Mouse (Mus musculus): ENCODE measurements around the gene Adgrg3. TPM values are rescaled to one million over a fixed set of nuclear protein-coding genes. Genes with fewer than 3 reads are reported as not detected.

Adgrg3 gene
- polyA plus RNA-seq, 1 experiment from 2014 or later, result 2.6 TPM

DNA sequence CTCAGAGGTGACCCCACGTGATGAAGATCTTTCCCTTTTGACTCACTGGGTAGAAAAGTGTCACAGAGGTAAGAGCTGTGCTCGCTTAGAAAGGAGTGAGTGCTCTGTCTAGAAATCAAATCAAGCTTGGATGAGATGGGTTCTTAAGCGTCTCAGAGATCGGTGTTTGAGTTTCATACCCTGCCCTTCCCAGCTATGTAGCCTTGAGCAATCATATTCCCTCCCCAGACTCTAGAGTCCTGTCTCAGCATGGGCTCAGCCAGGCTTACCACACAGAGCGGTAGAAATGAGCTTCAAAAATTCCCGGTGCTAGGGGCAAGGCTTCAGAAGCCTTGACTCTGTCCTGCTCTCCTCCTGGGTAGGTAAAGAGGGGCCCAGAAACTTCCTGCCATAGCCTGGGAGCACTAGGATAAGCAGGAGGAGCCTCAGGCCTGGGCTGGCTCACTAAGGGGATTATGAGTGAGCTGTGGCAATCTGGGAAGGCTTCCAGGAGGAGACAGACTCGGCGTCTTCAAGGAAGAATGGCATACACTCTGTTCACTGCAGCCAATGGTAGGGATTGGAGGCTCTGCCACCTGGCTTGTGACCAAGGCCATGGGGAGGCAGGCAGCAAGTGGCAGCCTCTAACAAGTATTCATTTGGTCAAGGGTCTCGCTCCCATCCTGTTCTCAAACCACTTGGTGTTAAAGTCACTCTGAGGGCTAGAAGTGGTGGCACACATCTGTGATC, 24.3 kb upstream of the Adgrg3 start:
- Histone ChIP-seq H3K4me3 (no peak overlapping the region), H3K4me2 (no peak overlapping the region), H3K36me3 (no peaks in the 10 kb centered on the region), H3K27ac (peak overlapping the region; percentile 61), H3K4me1 (replicated peaks) (peaks cover 45% of the 10 kb centered on the region), H3K9me3 (replicated peaks) (no peaks in the 10 kb centered on the region), H3K9ac (no peak overlapping the region), H3K27me3 (no peaks in the 10 kb centered on the region)
- no peak for ATAC-seq (replicated peaks; ENCODE audit: insufficient number of reproducible peaks, insufficient read depth, low FRiP score, low read depth)
- 75% methylated on average over 9 of the region's 9 CpGs for WGBS

DNA sequence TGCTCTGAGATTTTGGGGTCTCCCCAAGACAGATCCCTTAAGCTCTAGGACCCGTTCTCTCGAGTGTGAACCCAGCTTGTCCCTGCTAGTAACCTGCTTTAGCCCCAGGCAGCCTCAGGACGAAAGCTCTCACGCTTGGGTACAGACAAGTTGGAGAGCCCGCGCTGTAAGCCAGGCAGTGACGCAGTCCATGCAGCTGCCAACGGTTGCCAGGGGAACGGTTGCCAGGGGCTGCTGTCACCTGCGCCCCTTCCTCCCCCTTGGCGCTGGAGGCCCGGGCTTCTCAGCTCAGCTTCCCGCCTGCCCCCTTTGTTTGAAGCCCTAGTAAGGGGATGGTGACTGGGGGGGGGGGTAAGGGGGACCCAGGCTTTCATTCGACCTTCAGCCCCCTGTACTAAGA, 23.5 kb upstream of the Adgrg3 start:
- Histone ChIP-seq H3K9me3 (replicated peaks) (no peaks in the 10 kb centered on the region), H3K27ac (no peak overlapping the region), H3K27me3 (no peaks in the 10 kb centered on the region), H3K9ac (no peak overlapping the region), H3K36me3 (no peaks in the 10 kb centered on the region), H3K4me2 (peak overlapping the region; percentile 28; the same call in 1 of the 2 replicates), H3K4me3 (no peak overlapping the region), H3K4me1 (replicated peaks) (peaks cover 53% of the 10 kb centered on the region)
- 5% methylated on average over 14 of the region's 14 CpGs for WGBS
- peak; percentile 61 for ATAC-seq (replicated peaks; ENCODE audit: insufficient number of reproducible peaks, insufficient read depth, low FRiP score, low read depth)

- Histone ChIP-seq H3K9me3 (replicated peaks) (no peaks in the 10 kb centered on the region), H3K36me3 (no peaks in the 10 kb centered on the region), H3K27ac (no peak overlapping the region), H3K4me2 (no peak overlapping the region; the same call in 1 of the 2 replicates), H3K4me1 (replicated peaks) (peaks cover 58% of the 10 kb centered on the region), H3K4me3 (no peak overlapping the region), H3K9ac (no peak overlapping the region), H3K27me3 (no peaks in the 10 kb centered on the region)
- no peak for ATAC-seq (replicated peaks; ENCODE audit: insufficient number of reproducible peaks, insufficient read depth, low FRiP score, low read depth)
- WGBS, result 55% methylated on average over 1 of the region's 1 CpGs
Observed at GRCm38 (mm10) chr8:94994510-94994909, 23.0 kb upstream of the Adgrg3 start.

DNA sequence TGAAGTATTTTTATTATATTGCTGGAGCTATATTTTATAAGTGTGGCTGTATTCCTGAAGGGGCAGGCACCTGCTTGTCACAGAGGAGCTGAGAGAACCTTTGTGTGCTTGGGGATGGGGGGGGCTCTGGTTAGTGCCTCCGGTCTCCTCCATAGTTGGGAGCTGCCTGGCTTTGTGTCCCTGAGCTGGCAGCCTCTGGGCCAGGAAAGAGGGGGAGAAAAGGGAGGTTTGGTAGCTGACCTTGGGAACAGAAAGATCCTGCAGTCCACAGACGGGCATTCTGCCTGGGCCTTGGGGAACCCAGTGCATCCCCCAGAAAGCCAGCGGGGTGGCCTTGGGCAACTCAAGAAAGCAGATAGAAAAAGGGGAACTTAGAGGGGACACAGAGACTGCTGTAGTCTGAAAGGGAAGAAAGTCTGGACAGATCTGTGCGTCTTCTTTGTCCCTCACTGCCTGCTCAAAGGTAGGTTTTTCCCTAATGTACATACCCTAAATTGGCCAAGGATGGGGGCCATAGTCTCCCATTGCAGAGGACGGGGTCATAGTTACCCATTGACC, 22.1 kb upstream of the Adgrg3 start:
- no peaks in the 10 kb centered on the region for H3K9me3 ChIP-seq (replicated peaks)
- H3K27me3 ChIP-seq, result no peaks in the 10 kb centered on the region
- WGBS, result 79% methylated on average over 5 of the region's 5 CpGs
- H3K4me3 ChIP-seq, result no peak overlapping the region
- H3K27ac ChIP-seq, result no peak overlapping the region
- H3K36me3 ChIP-seq, result no peaks in the 10 kb centered on the region
- H3K4me2 ChIP-seq, result no peak overlapping the region
- no peak for ATAC-seq (replicated peaks; ENCODE audit: insufficient number of reproducible peaks, insufficient read depth, low FRiP score, low read depth)
- peaks cover 64% of the 10 kb centered on the region for H3K4me1 ChIP-seq (replicated peaks)
- no peak overlapping the region for H3K9ac ChIP-seq

DNA sequence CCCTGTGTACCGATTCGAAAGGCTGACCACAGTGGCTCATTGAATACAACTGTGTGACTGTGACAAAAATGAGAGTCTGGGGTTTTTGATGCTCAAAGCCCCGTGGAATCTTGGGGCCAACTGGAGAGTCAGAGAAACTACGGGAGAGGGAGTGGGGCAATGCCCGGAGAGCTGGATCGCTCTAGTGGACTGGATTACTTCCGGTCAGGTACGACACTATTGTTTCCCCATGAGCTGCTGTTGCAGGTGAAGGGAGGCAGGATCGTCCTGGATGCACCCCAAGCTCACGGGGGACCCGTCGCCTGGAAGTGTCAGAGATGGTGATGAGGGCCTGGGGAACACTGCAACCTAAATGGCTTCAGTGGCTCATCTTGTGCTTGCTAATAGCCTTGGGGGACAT, 21.5 kb upstream of the Adgrg3 start:
- Histone ChIP-seq H3K9me3 (replicated peaks) (no peaks in the 10 kb centered on the region), H3K4me2 (no peak overlapping the region), H3K4me3 (no peak overlapping the region), H3K4me1 (replicated peaks) (peaks cover 68% of the 10 kb centered on the region), H3K27me3 (no peaks in the 10 kb centered on the region), H3K36me3 (no peaks in the 10 kb centered on the region), H3K9ac (no peak overlapping the region), H3K27ac (no peak overlapping the region)
- no peak for ATAC-seq (replicated peaks; ENCODE audit: insufficient number of reproducible peaks, insufficient read depth, low FRiP score, low read depth)
- 79% methylated on average over 12 of the region's 12 CpGs for WGBS

DNA sequence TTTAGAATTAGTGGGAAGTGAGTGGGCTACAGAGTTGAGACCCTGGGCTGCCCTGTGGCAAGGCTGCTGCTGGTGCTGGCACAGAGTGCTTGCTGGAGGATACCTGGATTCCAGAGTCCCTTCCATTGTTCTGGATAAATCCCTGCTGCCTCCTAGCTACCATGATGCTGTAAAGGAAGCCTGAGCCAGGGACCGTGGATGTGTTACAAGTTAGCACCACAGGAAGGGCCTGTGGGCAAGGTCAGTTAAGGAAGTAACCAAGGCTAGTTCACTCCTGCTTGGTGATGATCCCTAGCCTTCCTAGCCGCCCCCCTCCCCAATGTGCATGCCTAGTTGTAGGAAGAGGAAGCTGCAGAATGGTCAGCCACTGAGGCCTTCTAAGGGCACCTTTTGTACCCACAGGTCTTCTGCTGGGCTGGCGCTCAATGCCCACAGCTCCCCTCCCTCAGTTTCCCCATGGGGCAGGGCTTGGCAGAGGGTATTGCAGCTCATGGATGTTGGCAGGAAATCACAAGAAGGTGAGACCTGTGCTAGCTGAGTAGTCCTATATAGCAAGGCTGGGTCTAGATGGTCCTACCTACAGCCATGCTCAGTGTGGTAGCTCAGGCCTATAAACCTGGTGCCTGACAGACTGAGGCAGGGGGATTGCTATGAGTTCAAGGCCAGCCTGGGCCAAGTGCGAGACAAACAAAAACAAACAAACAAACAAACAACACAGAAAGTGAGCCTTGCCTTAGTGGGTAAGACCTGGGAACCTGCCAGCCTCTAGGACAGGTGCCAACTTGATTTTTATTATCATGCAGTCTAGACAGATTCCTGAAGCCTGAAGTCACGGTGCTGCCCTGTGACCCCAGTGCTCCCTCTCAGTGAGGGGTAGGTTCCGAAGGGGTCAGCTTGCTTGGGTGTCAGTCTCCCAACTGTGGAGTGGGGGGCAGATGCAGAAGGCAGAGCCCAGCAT, 20.3 kb upstream of the Adgrg3 start:
- Histone ChIP-seq H3K27ac (0 out of 2 replicates have a peak overlapping the region, but pooled peaks have one; percentile 14), H3K4me2 (no peak overlapping the region), H3K9ac (no peak overlapping the region), H3K4me3 (no peak overlapping the region), H3K36me3 (no peaks in the 10 kb centered on the region), H3K27me3 (no peaks in the 10 kb centered on the region), H3K9me3 (replicated peaks) (no peaks in the 10 kb centered on the region), H3K4me1 (replicated peaks) (peaks cover 68% of the 10 kb centered on the region)
- ATAC-seq (replicated peaks; ENCODE audit: insufficient number of reproducible peaks, insufficient read depth, low FRiP score, low read depth), result no peak
- 59% methylated on average over 6 of the region's 6 CpGs for WGBS

DNA sequence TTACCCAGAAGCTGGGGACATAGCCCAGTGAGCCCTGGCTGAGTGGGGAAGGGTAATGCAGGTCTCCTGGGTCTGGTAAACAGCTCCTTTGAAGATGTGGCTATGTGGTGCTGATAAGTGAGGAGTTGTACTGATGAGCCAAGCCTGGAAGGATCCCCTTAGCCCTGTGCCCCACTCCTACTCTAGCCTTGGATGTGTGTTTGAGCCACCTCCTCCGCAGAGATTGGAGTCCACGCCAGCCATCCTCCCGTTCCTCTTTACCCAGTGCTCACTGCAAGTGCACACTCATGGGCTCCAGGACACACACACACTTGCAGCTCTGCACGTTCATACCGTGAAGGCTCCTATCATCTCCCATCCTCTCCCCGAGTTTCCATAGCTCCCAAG, 19.6 kb upstream of the Adgrg3 start:
- Histone ChIP-seq H3K4me3 (no peak overlapping the region), H3K36me3 (no peaks in the 10 kb centered on the region), H3K4me2 (no peak overlapping the region), H3K27ac (peak overlapping the region; percentile 14; the same call in 1 of the 2 replicates), H3K27me3 (no peaks in the 10 kb centered on the region), H3K4me1 (replicated peaks) (peaks cover 65% of the 10 kb centered on the region), H3K9ac (no peak overlapping the region), H3K9me3 (replicated peaks) (no peaks in the 10 kb centered on the region)
- ATAC-seq (replicated peaks; ENCODE audit: insufficient number of reproducible peaks, insufficient read depth, low FRiP score, low read depth), result no peak
- WGBS, result 56% methylated on average over 6 of the region's 6 CpGs

DNA sequence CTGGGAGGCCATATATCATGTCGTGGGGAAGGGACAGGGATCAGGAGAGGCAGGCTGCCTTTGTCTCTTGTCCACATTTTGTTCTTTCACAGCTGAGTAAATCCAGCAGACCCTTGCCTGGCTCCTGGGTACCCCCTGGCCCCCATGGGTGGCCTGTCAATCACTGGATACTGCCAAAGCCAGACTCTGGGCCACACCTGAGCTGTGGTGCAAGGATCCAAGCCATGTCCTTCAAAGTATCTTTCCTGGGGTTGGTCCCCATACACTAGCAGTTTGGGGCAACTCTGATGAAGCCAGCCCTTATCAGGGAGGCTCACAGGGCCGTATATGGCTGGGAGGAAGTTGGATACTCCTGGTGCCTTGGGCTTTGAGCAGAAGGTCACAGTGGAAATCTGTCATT, 19.1 kb upstream of the Adgrg3 start:
- WGBS, result 34% methylated on average over 2 of the region's 2 CpGs
- peaks cover 60% of the 10 kb centered on the region for H3K4me1 ChIP-seq (replicated peaks)
- H3K4me3 ChIP-seq, result no peak overlapping the region
- no peak for ATAC-seq (replicated peaks; ENCODE audit: insufficient number of reproducible peaks, insufficient read depth, low FRiP score, low read depth)
- H3K27ac ChIP-seq, result peak overlapping the region; percentile 14; the same call in 1 of the 2 replicates
- no peaks in the 10 kb centered on the region for H3K36me3 ChIP-seq
- no peaks in the 10 kb centered on the region for H3K9me3 ChIP-seq (replicated peaks)
- 0 out of 2 replicates have a peak overlapping the region, but pooled peaks have one; percentile 1 for H3K9ac ChIP-seq
- no peak overlapping the region for H3K4me2 ChIP-seq
- H3K27me3 ChIP-seq, result no peaks in the 10 kb centered on the region

DNA sequence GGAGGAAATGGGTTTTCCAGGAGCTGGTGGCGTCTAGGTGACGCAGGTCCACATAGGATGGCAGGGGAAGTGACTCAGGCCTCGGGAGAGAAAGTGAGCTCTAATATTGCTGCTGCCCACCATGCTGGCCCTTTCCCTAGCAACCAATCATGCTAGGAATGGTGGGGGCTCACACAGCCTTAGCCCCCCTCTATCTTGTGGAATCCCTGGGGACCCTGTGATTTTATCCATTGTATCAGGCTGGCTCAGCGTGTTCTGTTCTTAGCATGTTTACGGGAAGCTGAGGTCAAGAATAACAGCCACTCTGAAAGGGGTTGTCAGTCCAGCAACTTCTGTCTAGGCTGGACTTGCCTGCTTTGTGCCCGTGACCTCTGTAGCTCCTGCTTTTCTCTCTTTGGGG, 18.5 kb upstream of the Adgrg3 start:
- WGBS, result 62% methylated on average over 6 of the region's 6 CpGs
- Histone ChIP-seq H3K27me3 (no peaks in the 10 kb centered on the region), H3K4me3 (no peak overlapping the region), H3K4me2 (no peak overlapping the region), H3K9me3 (replicated peaks) (no peaks in the 10 kb centered on the region), H3K36me3 (no peaks in the 10 kb centered on the region), H3K27ac (peak overlapping the region; percentile 68), H3K4me1 (replicated peaks) (peaks cover 54% of the 10 kb centered on the region), H3K9ac (no peak overlapping the region)
- no peak for ATAC-seq (replicated peaks; ENCODE audit: insufficient number of reproducible peaks, insufficient read depth, low FRiP score, low read depth)

DNA sequence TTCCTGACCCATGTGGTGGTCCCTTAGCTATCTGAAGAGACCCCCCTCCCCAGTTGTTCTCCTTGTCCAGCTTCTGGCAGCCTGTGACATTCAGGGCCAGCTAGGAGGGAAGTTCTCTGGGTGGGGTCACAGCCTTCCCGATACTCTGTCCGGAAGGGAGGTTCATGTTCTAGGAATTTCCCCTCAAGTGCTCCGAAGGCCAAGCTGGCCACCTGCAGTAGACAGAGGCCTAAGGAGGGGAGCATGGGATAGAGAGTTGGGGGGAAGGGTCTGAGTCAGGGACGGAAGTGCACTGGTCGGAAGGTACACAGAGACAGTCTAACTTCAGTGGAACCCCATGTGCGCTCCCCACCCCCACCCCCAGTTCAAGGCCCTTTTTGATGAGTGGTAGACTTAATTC, 17.5 kb upstream of the Adgrg3 start:
- H3K4me2 ChIP-seq, result 0 out of 2 replicates have a peak overlapping the region, but pooled peaks have one; percentile 8
- 0 out of 2 replicates have a peak, but pooled peaks have one; percentile 16 for ATAC-seq (replicated peaks; ENCODE audit: insufficient number of reproducible peaks, insufficient read depth, low FRiP score, low read depth)

GRCm38 (mm10) chr8:95000684-95001083, 16.8 kb upstream of the Adgrg3 start:
- no peak overlapping the region for H3K9ac ChIP-seq
- peak overlapping the region; percentile 68 for H3K27ac ChIP-seq
- peaks cover 49% of the 10 kb centered on the region for H3K4me1 ChIP-seq (replicated peaks)
- no peak; the same call in 1 of the 2 replicates for ATAC-seq (replicated peaks; ENCODE audit: insufficient number of reproducible peaks, insufficient read depth, low FRiP score, low read depth)
- 36% methylated on average over 5 of the region's 5 CpGs for WGBS
- no peaks in the 10 kb centered on the region for H3K27me3 ChIP-seq
- H3K36me3 ChIP-seq, result no peaks in the 10 kb centered on the region
- no peak overlapping the region for H3K4me2 ChIP-seq
- no peaks in the 10 kb centered on the region for H3K9me3 ChIP-seq (replicated peaks)
- no peak overlapping the region for H3K4me3 ChIP-seq

More for the DNA sequence above, 17.5 kb upstream of the Adgrg3 start:
- Histone ChIP-seq H3K27ac (peak overlapping the region; percentile 68), H3K9me3 (replicated peaks) (no peaks in the 10 kb centered on the region), H3K4me1 (replicated peaks) (peaks cover 49% of the 10 kb centered on the region), H3K27me3 (no peaks in the 10 kb centered on the region), H3K9ac (no peak overlapping the region), H3K4me3 (no peak overlapping the region), H3K36me3 (no peaks in the 10 kb centered on the region)
- 63% methylated on average over 6 of the region's 6 CpGs for WGBS
